Mouse (Mus musculus) MEL (cell line): ENCODE results near the gene Dhrs3.

Experiments
- CTCF ChIP-seq, 3 experiments: IDR thresholded peaks in 2 of 3; conservative IDR thresholded peaks in 1 of 3; 2 replicates each; pipeline ENCODE4 v1.5.1; 2011 to 2012; ENCODE audit warnings: low read length in 3 of 3, low read depth in 2 of 3, mild to moderate bottlenecking in 2 of 3, improper control_type of control experiment in 1 of 3, inconsistent platforms in 1 of 3, mixed read lengths in 1 of 3, moderate library complexity in 1 of 3; ENCODE audit not compliant: control insufficient read depth in 1 of 3, insufficient read depth in 1 of 3, poor library complexity in 1 of 3, severe bottlenecking in 1 of 3
- GABPA ChIP-seq: IDR thresholded peaks from 2 replicates; pipeline ENCODE4 v1.6.1; 2012; ENCODE audit warnings: low read depth, mild to moderate bottlenecking, inconsistent platforms, low read length, improper control_type of control experiment, moderate library complexity
- MAZ ChIP-seq: IDR thresholded peaks from 2 replicates; pipeline ENCODE4 v1.6.1; 2012; ENCODE audit warnings: low read depth, mild to moderate bottlenecking, inconsistent platforms, low read length, improper control_type of control experiment
- MXI1 ChIP-seq: IDR thresholded peaks from 2 replicates; pipeline ENCODE4 v1.6.1; 2011; ENCODE audit warnings: mild to moderate bottlenecking, low read depth, low read length, improper control_type of control experiment
- POLR2A ChIP-seq, 2 experiments: IDR thresholded peaks; 2 replicates each; pipeline ENCODE4 v1.6.1; 2011 to 2012; ENCODE audit warnings: low read length in 2 of 2, mild to moderate bottlenecking in 2 of 2, control low read depth in 1 of 2, improper control_type of control experiment in 1 of 2, low read depth in 1 of 2, moderate library complexity in 1 of 2; ENCODE audit not compliant: control insufficient read depth in 1 of 2, insufficient read depth in 1 of 2, poor library complexity in 1 of 2
- POLR2AphosphoS5 ChIP-seq: IDR thresholded peaks from 2 replicates; pipeline ENCODE4 v1.6.1; 2012; ENCODE audit warnings: low read depth, borderline replicate concordance, mild to moderate bottlenecking, inconsistent platforms, low read length, moderate library complexity, mixed read lengths

- TF ChIP-seq POLR2A (IDR thresholded peaks at IDR 0.05; ENCODE audit: control insufficient read depth in 1 of 2, insufficient read depth in 1 of 2, low read depth in 1 of 2, low read length in 2 of 2, poor library complexity in 1 of 2) (no peak), MAZ (no peak), GABPA (no peak), POLR2AphosphoS5 (no peak), MXI1 (no peak), CTCF (IDR thresholded peaks at IDR 0.05 in 2 of 3, conservative IDR thresholded peaks at IDR 0.05 in 1 of 3; ENCODE audit: control insufficient read depth in 1 of 3, insufficient read depth in 1 of 3, low read depth in 2 of 3, low read length in 3 of 3, poor library complexity in 1 of 3, severe bottlenecking in 1 of 3) (no peak)
These were observed 1.4 kb upstream of the Dhrs3 start for GRCm38 (mm10) chr4:144891121-144891711.
